Mouse (Mus musculus) neural tube, embryonic 10.5 days (tissue): ENCODE data around the gene Tm6sf1.

Experiments
- DNase-seq: peaks from one replicate; pipeline ENCODE4 v3.0.0-alpha.2; 2017; ENCODE audit warnings: low spot score; ENCODE audit errors: extremely low spot score

Tm6sf1 gene

DNA sequence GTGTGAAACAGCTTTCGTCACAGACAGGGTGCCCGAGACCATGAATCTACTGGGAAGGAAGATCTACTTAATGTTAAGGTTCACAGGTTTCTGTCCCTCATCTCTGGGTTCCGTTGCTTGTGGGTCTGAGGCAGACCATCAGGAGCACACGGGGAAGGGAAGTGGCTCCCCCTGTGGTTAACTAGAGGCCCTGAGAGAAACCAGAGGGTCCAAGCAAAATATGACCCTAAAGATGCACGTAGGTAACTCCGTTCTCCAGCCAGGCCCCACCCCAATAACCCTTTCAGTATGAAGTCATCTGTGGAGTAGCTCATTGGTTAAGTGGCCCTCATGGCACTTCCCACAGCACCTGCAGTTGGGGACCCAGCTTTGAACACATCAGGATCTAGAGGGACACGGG is 9.2 kb upstream of the Tm6sf1 start:
- DNase-seq = no peak

DNA sequence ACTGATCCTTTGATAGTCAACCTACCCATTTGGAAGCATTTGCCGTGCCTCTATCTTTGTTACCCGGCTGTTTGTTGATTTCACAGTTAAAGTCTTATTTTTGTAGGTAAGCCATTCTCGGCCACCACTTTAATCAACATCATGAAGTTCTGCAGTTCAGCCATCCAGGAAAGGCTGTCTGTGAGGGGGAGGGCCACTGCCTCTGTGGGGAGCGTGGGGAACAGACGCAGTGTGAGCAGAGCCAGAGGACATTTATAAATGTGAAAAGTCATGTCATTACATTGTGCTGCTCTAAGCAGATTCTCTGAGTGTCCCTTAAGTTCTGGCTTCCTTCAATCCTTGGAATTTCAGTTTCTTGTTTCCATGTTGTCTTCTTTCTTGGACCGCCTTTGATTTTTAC is 8.6 kb upstream of the Tm6sf1 start:
- DNase-seq = no peak

DNA sequence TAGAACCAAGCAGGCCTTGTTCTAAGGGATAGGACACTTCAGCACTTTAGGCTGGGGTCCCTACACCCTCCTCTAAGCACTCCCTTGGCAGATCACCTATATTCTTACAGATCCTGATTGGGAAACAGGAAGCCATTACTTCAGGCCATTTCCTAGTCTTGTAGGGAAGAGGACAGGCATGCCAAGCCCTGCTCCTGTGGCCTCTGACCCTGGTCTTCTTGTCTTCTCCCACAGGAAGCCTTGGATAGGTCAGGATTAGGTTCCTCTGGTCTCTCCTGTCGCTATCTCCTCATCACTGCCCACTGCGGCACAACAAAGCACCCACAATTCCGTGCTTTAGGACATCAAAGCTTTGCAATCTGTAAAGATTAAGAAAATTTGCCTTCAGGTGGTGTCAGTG is 7.1 kb upstream of the Tm6sf1 start:
- DNase-seq = no peak

DNA sequence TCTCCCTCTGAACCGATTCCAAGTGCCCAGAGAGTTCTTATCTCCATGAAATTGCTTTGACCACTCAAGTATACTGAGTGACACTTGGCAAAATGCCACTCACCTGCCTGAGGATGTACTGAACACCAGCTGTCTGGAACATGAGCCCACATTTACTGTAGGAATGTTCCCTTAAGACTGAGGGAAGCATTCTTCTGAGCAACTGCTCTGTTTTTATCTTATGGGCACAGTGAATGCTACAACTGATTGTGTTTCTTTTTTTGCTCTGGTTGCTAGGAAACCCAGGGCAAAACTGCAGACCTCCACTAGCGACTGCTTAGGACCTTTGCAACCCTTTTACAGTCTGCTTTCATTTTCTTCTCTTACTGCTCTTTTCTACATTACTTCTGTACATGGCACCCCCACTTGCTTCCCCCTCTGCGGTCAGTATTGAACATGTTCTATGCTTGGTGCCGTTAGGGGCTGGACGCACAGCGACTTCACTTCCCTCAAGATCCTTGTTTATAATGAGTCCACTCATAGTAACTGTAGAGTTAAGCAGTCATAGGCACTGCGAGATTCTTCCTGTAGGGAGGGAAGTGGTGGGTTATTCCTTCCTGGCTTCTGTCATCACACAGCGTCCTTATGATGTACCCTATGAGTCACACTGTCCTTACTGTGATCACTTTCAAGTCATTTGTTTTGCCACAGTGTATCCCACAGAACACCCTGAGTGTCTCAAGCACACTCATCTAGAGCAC is 4.1 kb upstream of the Tm6sf1 start:
- DNase-seq = no peak

GRCm38 (mm10) chr7:81855694-81856093 is 3.1 kb upstream of the Tm6sf1 start, which contains the start of gene Gm10160:
Gene Gm10160, minus strand, starts transcription at chr7:81855794.
- DNase-seq = no peak

- no peak for DNase-seq
Measured at GRCm38 (mm10) chr7:81856221-81856620, 2.6 kb upstream of the Tm6sf1 start.

DNA sequence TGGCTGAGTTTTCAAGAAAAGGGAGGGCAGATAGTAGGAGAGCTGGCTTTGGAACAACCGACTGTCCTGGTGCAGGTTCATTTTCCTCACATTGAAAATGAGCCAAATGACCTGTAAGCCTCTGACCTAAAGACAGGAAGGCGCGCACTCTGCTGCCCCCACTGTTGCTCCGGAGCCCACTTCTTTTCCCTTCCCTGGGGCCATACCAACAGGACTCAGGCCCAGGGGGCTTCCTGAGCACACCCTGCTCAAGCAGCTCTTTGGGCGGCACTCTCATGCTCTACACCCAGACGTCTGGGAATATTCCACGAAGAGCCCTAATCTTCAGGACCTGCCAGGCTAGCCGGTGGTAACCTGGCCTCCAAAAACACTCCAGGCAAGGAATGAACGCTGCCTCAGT is 565 bp upstream of the Tm6sf1 start:
- no peak for DNase-seq

DNA sequence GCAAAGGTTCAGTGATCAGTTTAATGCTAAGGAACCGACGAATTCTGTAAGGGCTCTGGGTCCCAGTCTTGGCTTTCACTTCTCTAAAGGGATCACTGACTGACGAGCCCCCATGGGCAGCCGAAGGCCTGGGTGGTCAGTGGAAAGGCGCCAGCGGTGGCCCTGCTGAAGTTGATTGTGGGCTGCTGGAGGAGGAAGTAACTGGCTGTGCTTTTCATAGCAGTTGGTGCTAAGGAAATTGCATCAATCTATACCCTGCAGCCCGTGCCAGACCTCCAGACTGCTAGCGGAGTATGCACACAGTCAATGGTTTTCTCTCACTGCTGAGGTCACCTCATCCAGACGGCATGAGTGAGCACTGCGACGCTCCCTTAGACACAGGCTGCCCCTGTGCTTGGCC is 1.3 kb downstream of the Tm6sf1 start:
- DNase-seq = no peak

- no peak for DNase-seq
Measured at GRCm38 (mm10) chr7:81860996-81861395, 2.2 kb downstream of the Tm6sf1 start.

DNA sequence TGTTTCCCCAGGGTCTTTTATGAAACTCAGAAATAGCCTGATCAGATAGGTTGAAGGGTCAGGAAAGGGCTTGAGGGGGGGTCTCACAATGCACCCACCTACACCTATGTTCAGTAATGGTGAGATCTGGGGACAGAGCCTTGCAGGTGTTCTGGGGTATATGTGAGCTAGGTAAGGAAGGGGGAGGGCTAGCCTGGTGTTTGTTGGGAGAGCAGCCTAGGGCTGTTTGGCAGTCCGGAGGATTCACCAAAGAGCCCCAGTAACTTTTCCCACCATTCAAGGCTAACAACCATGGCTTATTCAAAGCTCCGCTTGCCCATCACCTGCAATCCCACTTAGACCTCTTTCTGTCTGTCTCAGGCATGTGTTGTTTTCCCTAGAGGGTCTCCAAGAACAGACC is 2.7 kb downstream of the Tm6sf1 start:
- DNase-seq = no peak

DNA sequence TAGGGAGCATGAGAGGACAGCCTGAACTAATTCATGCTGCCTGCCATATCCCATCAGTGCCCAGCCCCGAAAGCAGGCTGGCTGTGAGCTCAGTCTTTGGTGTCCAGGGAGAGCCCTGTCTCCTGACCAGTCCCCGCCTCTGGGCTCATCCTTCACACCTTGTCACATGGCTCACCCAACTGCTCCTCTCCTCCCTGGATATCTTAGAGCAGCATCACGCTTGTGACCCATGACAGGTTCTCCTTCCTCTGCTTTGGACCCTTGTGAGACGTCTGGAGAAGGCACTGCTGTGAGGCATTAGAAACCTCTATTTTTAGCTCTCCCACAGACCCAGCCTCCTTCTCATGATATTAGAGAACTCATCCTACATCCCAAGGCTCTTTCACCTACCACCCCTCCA is 3.1 kb downstream of the Tm6sf1 start:
- DNase-seq = no peak

- DNase-seq = no peak
Measured at GRCm38 (mm10) chr7:81862587-81863583, 4.1 kb downstream of the Tm6sf1 start.

DNA sequence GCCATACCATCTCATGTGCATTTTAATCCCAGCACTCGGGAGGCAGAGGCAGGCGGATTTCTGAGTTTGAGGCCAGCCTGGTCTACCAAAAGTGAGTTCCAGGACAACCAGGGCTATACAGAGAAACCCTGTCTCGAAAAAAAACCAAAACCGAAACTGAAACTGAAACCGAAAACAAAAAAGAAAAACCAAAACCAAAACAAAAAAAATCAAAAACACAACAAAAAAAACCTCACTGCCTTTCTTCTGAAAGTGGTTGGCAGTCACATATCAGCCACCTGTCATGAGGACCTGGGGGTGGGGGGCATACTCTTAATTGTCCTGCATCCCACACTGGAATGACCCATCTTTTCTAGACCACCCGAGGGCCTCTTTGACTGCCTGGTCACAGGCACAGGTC is 5.8 kb downstream of the Tm6sf1 start:
- no peak for DNase-seq

DNA sequence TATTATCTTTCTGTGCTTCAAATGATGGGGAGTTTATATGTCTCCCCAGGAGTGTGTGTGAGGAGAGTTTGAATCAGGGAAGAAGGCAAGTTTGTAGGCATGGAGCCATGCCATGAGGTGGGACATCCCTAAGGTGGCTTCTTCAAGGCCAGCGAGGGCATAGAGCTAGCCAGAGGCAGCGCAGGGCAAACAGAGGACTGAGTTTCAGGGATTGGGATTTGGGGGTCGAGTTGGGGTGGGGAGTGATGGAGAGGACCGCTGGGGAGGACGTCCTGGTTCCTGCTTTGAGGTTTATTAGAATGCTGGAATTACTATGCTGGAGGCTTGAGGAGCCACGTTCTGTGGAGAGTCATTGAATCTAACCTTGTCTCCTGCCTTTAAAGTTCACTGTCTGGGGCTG is 7.1 kb downstream of the Tm6sf1 start:
- no peak for DNase-seq

GRCm38 (mm10) chr7:81867231-81867930 is 8.6 kb downstream of the Tm6sf1 start:
- DNase-seq = no peak

DNA sequence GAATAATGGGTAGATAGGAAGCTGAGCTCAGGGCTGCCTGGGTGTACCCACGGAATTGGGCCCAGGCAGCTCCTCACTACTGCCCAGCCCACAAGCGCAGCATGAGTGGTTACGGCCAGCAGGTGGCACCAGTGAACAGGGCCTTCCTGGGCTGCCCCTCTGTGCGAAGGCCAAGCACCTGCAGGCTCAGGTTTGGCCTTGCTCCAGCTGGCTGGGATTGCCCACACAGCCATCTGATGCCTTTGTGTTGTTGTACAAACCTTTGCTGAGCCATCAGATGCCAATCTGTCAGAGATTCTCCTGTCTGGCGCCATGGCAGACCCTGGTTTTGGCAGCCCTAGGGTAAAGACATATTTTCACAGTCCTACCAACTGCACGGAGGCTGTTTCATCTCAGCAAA is 9.4 kb downstream of the Tm6sf1 start:
- DNase-seq = peak; percentile 75

- DNase-seq = no peak
Measured at GRCm38 (mm10) chr7:81872493-81873013, 13.8 kb downstream of the Tm6sf1 start.

- DNase-seq = no peak
Measured at GRCm38 (mm10) chr7:81873807-81874206, 15.0 kb downstream of the Tm6sf1 start.

- no peak for DNase-seq
Measured at GRCm38 (mm10) chr7:81874636-81875035, 15.8 kb downstream of the Tm6sf1 start.

GRCm38 (mm10) chr7:81875372-81875771 is 16.6 kb downstream of the Tm6sf1 start:
- no peak for DNase-seq

DNA sequence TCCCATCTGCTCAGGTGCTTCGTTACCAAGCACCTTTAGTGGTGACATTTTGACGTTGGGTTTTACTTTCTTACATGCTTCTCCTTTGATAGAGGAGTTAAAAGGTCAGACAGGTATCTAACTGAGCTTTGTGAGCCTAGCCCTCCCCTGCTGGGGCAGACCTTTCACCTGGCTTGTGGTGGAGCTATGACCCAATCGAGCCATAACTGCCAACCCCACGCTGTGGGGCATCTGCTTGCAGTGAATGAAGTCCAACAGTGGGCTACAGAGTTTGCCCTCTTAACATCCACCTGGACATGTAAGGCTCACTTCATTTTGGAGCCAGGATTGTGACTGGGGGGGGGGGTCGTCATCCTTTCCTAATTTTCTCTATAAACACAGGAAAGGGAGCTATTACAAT is 21.5 kb downstream of the Tm6sf1 start:
- no peak for DNase-seq

- no peak for DNase-seq
Measured at GRCm38 (mm10) chr7:81880797-81881196, 22.0 kb downstream of the Tm6sf1 start.
